Mouse (Mus musculus) monocyte, adult 5-6 weeks (primary cell): ENCODE data around the gene Grid2. TPM values are rescaled to one million over a fixed set of nuclear protein-coding genes. Genes with fewer than 3 reads are reported as not detected.

ENCODE experiments used
- ATAC-seq: fragments of 153-309, 156-312 bp; replicated peaks from 2 replicates; pipeline ENCODE4 v1.8.0; 2017; ENCODE audit warnings: mild to moderate bottlenecking; ENCODE audit not compliant: low TSS enrichment, insufficient number of reproducible peaks, severe bottlenecking, poor library complexity, low FRiP score
- total RNA-seq: library from RNA; stranded (forward); fragments of 200-1000, 200-491, 200-594 nt; gene quantifications from 3 replicates; pipeline ENCODE4 v1.2.3, GENCODE M21; 2017

The Grid2 gene
- total RNA-seq, 1 experiment from 2014 or later = not detected

- no peak for ATAC-seq
Observed at GRCm38 (mm10) chr6:64734441-64735320, 1479.0 kb downstream of the Grid2 start.

- no peak for ATAC-seq
Observed at GRCm38 (mm10) chr6:64736317-64736716, 1480.6 kb downstream of the Grid2 start.

GRCm38 (mm10) chr6:64742915-64743489 lies 1487.3 kb downstream of the Grid2 start:
- no peak for ATAC-seq
